Mouse (Mus musculus) ovary, postnatal 10 days (tissue): ENCODE results near the gene Sema5b.
A peak's percentile ranks its signal among the peaks of the same experiment; 100 is the strongest.

ENCODE experiments used
- DNase-seq: peaks from one replicate; pipeline ENCODE4 v3.0.0; 2022; ENCODE audit warnings: low spot score

Gene Sema5b

DNA sequence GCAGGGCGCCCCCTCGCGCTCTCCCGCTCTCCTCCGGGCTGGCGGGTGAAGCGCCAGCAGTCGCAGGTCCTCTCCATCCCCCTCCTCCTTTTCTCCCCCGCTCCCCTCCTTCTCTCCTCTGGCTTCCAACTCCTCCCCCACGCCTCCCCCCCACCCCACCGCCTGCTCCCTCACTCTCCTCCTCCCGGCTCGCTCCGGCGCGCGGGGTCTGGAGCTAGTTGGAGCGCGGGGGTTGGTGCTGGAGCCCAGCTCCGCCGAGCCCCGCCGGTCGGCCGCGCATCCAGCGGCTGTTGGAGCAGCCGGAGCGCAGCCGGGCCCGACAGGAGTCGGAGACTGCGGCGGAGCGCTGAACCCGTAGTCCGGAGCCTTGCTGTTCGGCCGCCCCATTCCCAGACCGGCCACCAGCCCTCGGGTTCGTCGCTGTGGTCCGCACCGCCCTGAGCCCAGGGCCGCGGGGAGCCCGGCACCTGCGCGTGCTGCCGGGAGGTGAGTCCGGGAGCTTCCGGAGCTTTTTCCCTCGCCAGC, at the start of gene Sema5b:
Sema5b (plus strand) TSS at position 29 of the 525 bp plus-strand sequence.
- DNase-seq, result peak; percentile 36

GRCm38 (mm10) chr16:35500342-35500741, 40.6 kb upstream of the Sema5b start:
- DNase-seq, result no peak

GRCm38 (mm10) chr16:35501106-35501760, 39.7 kb upstream of the Sema5b start:
- no peak for DNase-seq

- no peak for DNase-seq
Measured at GRCm38 (mm10) chr16:35502456-35502855, 38.5 kb upstream of the Sema5b start.

DNA sequence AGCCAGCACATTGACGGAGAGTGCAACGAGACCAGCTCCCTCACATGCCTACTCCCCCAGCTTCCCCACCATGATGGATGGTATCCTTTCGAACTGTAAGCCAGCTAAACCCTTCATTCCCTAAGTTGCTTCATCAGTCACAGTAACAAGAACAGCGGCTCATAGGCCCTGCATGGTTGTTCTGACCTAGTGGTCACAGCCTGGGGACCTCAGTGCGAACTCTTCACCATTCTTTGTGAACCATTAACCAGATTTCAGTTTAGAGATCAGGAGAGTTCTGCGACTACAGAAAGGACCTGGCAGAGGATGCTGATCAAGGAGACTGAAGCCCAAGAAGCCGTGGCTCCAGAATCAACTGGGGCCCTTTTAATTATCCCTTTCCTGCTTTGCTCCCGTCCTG, 36.7 kb upstream of the Sema5b start:
- DNase-seq, result no peak

- no peak for DNase-seq
Measured at GRCm38 (mm10) chr16:35505786-35506185, 35.2 kb upstream of the Sema5b start.

DNA sequence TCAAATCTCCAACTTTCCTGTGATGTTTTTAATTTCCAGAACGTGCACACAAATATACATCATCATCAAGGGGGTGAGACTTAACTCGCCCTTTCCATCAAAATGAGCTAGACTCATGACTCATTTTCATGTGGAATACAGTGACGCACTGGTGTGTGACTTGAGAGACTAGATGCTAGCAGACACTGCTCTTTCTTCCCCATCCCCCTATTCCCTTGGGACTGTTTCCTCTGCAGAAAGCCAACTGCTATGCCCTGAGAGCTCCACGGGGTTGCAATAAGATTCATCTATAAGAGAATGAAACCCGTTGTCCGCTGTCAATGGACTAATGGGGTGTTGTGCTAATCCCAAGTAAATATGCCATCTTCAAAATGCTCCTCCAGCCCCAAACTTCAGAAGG, 32.4 kb upstream of the Sema5b start:
- no peak for DNase-seq

DNA sequence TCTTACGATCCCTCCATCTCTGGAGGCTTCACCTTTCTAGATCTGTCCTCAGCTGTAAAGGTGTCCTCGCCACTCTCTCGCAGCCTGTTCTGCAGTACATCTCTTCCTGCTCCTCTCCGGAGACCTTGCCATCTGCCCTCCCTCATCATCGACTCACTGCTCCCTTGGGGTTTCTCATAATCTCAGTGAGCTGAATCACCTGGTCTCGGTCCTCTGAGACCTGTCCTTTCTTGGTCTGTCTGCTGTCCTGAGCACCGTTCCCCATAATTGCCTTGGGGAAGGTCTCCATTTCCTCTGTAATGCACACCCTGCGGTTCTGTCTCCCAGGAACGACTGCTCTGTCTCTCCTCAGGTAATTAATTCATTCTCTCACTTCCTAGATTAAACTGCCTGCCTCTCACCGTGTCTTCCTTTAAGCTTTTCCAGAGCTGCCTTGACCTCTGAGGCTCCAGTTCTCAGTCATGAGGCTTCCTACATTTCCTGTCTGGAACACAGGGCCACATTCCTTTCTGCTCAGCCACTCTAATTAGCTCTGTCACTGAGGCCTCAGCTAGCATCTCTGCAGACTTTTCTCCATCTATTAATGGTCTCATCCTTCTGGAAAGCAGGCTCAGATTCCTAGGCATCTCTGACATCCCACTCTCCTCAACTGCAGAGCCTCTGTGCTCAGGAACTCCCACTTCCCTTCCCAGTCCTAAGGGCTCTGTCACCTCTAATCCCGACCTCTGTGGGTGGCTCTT, 31.4 kb upstream of the Sema5b start:
- no peak for DNase-seq

DNA sequence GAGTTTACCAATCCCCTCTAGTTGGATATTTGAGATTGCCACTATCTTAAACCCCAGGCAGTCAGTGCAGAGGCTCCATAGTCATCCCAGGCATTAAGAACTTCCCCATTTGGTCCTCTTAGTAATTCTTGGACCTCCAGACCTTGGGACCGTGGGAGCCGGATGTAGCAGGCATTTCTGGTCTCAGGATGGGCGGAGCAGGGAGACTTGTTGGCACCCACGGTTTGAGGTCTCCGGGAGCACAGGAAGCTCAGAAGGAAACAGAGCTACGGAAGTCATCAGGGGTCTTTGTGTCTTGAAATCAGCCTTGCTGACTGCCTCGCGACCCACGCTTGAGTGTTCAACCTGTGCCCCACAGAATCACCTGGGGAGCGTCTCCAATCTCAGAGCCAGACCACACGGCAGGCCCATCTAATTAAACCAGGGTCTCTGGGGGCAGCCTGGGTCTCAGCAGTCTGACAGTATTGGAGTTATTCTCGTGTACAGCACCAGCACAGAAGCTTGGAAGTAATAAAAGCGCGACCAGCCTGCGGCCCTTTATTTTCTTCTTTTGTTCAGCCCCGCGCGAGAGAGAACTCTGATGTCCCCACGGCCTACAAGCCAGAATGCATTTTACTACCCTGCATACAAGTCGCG, 24.9 kb upstream of the Sema5b start:
- DNase-seq, result no peak

GRCm38 (mm10) chr16:35517976-35518951, 22.7 kb upstream of the Sema5b start:
- DNase-seq, result no peak

- no peak for DNase-seq
Measured at GRCm38 (mm10) chr16:35519245-35519644, 21.7 kb upstream of the Sema5b start.

GRCm38 (mm10) chr16:35524200-35524599, 16.7 kb upstream of the Sema5b start:
- DNase-seq, result no peak

DNA sequence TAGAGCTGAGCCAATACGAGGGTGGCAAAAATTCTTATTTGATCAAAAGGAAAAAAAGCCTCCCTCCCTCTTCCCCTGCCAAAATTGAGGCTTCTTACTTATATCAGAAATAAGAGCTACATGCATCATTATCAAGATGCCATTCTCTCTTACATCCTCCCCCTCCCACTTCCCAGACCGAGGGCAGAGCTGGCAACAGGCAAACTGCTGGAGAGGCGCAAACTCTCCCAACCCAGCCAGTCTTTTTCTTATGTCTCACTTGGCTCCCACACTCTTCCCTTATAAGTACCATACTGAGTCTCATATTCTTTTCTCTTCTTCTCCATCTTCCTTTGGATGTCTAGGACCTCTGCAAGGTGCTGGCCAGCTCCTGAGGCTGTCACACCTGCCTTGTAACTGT, 6.3 kb upstream of the Sema5b start:
- DNase-seq, result no peak

- DNase-seq, result no peak
Measured at GRCm38 (mm10) chr16:35537651-35538050, 3.3 kb upstream of the Sema5b start.

- DNase-seq, result no peak
Measured at GRCm38 (mm10) chr16:35539041-35539440, 1.9 kb upstream of the Sema5b start.

- peak; percentile 25 for DNase-seq
Measured at GRCm38 (mm10) chr16:35540333-35541116, 420 bp upstream of the Sema5b start.

DNA sequence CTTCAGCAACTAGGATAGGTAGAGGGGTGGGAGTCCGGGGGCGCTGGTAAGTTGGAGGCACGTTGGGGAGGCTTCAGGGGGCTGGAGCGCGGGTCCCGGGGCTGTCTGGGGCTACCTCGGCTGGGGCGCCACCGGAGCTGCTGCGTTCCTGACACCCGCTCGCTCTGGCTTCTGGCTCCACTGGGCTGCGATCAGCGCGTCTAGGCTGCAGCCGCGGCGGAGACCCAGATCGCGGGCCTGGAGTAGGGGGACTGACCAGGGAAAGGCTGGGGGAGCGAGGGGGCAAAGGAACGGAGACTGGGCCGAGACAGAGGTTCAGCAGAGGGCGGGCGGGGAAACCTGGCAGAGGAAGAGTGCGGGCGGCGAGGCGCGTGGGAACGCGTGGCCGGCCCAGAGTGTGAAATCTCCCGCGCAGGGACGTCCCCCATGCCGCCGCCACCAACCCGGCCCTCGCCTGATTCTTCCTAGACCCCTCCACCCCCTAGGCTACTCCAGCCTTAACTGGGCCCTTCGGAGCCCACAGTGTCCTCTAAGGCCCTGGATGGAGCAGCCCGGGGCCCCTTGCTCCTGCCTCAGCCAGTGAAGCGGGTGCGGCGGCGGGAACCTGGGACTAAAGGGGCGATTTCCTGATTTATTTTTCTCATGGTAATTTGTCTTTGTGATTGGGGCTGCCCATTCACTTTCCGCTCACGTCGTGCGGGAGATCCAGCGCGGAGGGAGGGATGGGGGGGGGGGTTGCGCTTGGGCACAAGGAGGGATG, 896 bp downstream of the Sema5b start:
- peak; percentile 27 for DNase-seq

GRCm38 (mm10) chr16:35542421-35542780, 1.5 kb downstream of the Sema5b start:
- no peak for DNase-seq

GRCm38 (mm10) chr16:35545723-35546122, 4.8 kb downstream of the Sema5b start:
- DNase-seq, result no peak

DNA sequence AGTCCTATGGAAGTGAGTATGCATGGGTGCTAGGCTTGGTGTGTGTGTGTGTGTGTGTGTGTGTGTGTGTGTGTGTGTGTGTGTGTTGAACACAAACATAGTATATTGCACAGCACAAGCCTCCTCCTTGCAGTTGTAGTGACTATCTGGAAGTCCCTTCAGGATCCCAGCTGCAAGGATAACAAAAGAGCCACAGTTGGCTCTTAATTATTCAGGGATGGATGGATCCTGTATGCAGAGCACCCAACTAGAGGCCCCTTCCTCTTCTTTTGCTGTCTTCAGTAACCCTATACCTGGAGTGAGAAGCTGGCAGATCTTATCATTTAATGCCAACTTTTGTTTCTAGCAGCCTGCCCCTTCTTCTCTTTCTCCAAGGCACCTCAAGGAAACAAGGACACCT, 7.0 kb downstream of the Sema5b start:
- no peak for DNase-seq
